Mouse (Mus musculus) MN1 (cell line): ENCODE measurements at regions not wholly inside any gene's neighbourhood (a gene's known extent, or its start where the extent isn't known, plus 50 kb on each side); places are given as distances from the start of the nearest gene placed in this dataset.

Source experiments
- DNase-seq: peaks from one replicate; pipeline ENCODE4 v3.0.0-alpha.2; 2016; ENCODE audit warnings: low spot score

DNA sequence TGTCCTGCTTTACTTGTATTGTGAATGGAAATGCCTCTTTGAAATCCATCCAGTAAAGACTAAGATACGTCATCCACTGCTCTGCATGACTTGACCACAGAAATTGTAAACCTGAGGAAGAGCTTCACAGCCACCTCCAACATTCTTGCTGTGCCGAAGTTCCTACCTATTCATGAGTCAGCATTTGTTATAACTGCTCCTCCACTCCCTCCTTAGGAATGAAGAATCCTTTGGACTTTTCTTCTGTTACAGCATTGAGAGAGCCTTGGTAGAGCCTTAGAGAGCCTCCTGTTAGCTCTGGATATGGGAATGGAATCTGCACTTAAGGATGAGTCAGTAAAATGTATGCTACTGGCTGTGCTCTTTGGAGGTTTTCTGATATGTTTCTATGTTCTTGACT is 750.5 kb upstream of the Gcfc2 start:
- DNase-seq, result no peak

GRCm38 (mm10) chr6:81190218-81190617 is 733.3 kb upstream of the Gcfc2 start:
- DNase-seq, result no peak

- no peak for DNase-seq
Observed at GRCm38 (mm10) chr6:81210521-81210920, 712.9 kb upstream of the Gcfc2 start.

GRCm38 (mm10) chr6:81230747-81231146 is 692.7 kb upstream of the Gcfc2 start:
- DNase-seq, result no peak

GRCm38 (mm10) chr6:81259878-81260277 is 663.6 kb upstream of the Gcfc2 start:
- DNase-seq, result peak; percentile 43
